Mouse (Mus musculus) hindbrain, embryonic 11.5 days (tissue): ENCODE results near the gene Car12. TPM values are rescaled to one million over a fixed set of nuclear protein-coding genes. Genes with fewer than 3 reads are reported as not detected.
"Not testable (repeated sequence)": the region's sequence is repeated elsewhere in the genome, so short reads cannot be mapped to it uniquely, and the experiment has no call there.

Experiments used
- ATAC-seq: fragments of 200-750 bp; cut with Nextera tagmentation; 2 replicates; pipeline ENCODE4 v1.8.0; 2017; ENCODE audit warnings: mild to moderate bottlenecking, moderate TSS enrichment, moderate library complexity; ENCODE audit not compliant: low FRiP score
- DNase-seq: peaks from one replicate; pipeline ENCODE4 v3.0.0-alpha.2; 2015; ENCODE audit warnings: low spot score
- H3K27ac ChIP-seq: fragments of 300-500 bp; sonication (generic); 2 replicates; pipeline ENCODE4 v1.5.1; 2014; ENCODE audit warnings: mild to moderate bottlenecking, low read depth, low read length
- H3K27me3 ChIP-seq: fragments of 300-500 bp; sonication (generic); 2 replicates; pipeline ENCODE4 v1.6.1; 2014; ENCODE audit warnings: mild to moderate bottlenecking, low read length, moderate library complexity, mixed read lengths; ENCODE audit not compliant: control insufficient read depth, insufficient read depth
- H3K36me3 ChIP-seq: fragments of 300-500 bp; sonication (generic); 2 replicates; pipeline ENCODE4 v1.6.1; 2014; ENCODE audit warnings: mild to moderate bottlenecking, low read length, moderate library complexity, mixed read lengths; ENCODE audit not compliant: control insufficient read depth, insufficient read depth
- H3K4me1 ChIP-seq: fragments of 300-500 bp; sonication (generic); replicated peaks from 2 replicates; pipeline ENCODE4 v1.6.1; 2014; ENCODE audit warnings: low read length, mixed read lengths; ENCODE audit not compliant: control insufficient read depth, insufficient read depth
- H3K4me2 ChIP-seq: fragments of 300-500 bp; sonication (generic); replicated peaks from 2 replicates; pipeline ENCODE4 v1.6.1; 2014; ENCODE audit warnings: mild to moderate bottlenecking, low read depth, low read length
- H3K4me3 ChIP-seq: fragments of 300-500 bp; sonication (generic); 2 replicates; pipeline ENCODE4 v1.5.1; 2014; ENCODE audit warnings: low read depth, low read length
- H3K9ac ChIP-seq: fragments of 300-500 bp; sonication (generic); 2 replicates; pipeline ENCODE4 v1.6.1; 2014; ENCODE audit warnings: low read depth, low read length
- H3K9me3 ChIP-seq: fragments of 300-500 bp; sonication (generic); 2 replicates; pipeline ENCODE4 v1.6.1; 2016; ENCODE audit warnings: low read length; ENCODE audit not compliant: control insufficient read depth
- WGBS: fragments of 180-500 bp; shearing (Covaris S2); extraction: QIAGEN DNeasy Blood & Tissue Kit; methylation state at CpG from one replicate; pipeline ENCODE4 v1.1.7; 2014; 5-methylcytosine and 5-hydroxymethylcytosine counted together
- polyA plus RNA-seq: library from polyadenylated mRNA; unstranded; fragments of >200 nt; fragmentation: Nextera tagmentation; extraction: Ambion mirVana; gene quantifications from 2 replicates; pipeline ENCODE4 v1.2.1, GENCODE M21; 2014

Car12 gene
- polyA plus RNA-seq, 1 experiment from 2014 or later = 1.0 TPM

DNA sequence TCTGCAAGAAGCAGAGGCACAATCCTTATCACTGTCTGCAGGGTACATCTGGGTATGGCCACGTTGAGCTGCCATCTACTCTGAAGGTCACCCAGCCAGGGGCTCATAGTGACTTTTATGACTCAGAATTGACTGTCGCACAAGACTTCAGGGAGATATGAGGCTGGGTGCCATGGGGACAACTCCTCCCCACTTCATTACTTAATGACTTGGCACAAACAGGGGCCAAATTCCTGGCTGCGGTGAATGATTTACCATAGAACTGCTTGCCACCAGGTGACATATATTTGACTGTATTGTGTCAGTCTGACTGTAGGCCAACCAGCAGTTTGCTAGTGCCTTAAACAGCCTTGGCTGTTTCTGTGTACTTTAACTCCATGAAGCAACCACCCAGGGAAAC, 55.8 kb downstream of the Car12 start:
- Histone ChIP-seq H3K36me3 (no peaks in the 10 kb centered on the region), H3K9ac (no peak overlapping the region), H3K9me3 (no peaks in the 10 kb centered on the region), H3K4me2 (no peak overlapping the region), H3K27me3 (no peaks in the 10 kb centered on the region), H3K27ac (no peak overlapping the region), H3K4me3 (no peak overlapping the region), H3K4me1 (no peaks in the 10 kb centered on the region)
- DNase-seq = no peak
- WGBS = 89% methylated on average over 3 of the region's 3 CpGs
- no peak for ATAC-seq

DNA sequence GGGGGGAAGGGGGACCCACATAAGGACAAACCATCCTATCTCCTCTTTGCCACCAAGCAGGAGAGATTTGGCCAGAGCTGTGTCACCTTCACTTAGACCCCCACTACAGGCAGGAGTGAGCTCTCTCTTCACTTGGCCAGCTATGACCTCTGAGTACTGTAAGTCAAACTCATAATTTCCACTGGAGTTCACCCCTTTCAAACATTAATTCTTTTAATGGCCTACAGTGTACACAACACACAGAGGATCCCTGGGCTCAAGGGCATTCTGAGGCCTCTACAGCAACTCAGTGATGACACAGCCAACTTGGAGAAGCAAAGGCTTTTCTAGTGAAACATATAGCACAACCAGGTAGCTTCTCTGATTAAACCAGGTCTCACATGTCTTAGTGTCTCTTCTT, 57.2 kb downstream of the Car12 start:
- H3K9ac ChIP-seq = no peak overlapping the region
- no peaks in the 10 kb centered on the region for H3K9me3 ChIP-seq
- DNase-seq (no peak), ATAC-seq (no peak)
- H3K4me2 ChIP-seq = no peak overlapping the region
- H3K4me1 ChIP-seq = no peaks in the 10 kb centered on the region
- no peak overlapping the region for H3K4me3 ChIP-seq
- no peak overlapping the region for H3K27ac ChIP-seq
- no peaks in the 10 kb centered on the region for H3K27me3 ChIP-seq
- no peaks in the 10 kb centered on the region for H3K36me3 ChIP-seq

DNA sequence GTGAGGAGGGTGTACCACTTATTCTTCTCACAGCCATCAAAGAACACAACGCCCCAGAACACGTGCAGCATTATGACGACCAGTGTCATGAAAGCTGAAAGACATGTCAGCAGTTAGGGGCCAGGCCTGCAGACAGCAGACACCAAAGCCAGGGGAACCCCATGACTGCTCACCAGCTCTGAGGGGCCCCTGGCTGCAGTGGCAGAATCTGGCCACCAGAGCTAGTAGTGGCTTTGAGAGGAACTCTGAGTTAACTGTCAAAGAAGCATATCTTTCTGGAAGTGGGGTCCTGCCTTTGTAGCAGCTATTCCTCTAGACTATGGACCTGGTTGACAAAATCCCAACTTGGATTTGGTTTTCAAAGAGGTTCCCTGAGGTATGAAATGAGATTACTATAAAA, 71.1 kb downstream of the Car12 start:
- ATAC-seq, H3K4me3 ChIP-seq: not testable (repeated sequence)
- WGBS = no CpG with 5 or more reads among the region's 3 CpGs

DNA sequence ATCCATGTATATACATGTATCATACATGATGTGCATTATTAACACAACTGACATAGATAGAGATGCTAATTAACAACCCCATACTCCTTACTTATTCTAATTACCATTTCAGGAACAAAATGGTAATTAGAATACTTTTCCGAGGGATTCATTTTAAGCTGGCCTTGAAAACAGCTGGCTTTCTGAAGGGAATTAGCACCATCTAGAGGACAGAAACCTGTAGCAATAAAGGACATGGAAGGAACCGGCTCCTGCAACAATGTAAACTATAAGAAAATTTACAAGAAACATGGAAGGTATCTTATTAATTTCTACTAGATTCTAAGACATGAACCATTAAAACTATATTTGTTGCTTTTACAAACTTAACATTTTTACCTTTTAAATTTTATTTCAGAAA, 74.3 kb downstream of the Car12 start:
- Histone ChIP-seq H3K4me2 (no peak overlapping the region), H3K27me3 (no peaks in the 10 kb centered on the region), H3K4me3 (no peak overlapping the region), H3K4me1 (no peaks in the 10 kb centered on the region), H3K9ac (no peak overlapping the region), H3K36me3 (0 out of 2 replicates have a peak, but pooled peaks cover 2% of the 10 kb centered on the region), H3K27ac (no peak overlapping the region), H3K9me3 (no peaks in the 10 kb centered on the region)
- DNase-seq (peak; percentile 55), ATAC-seq (no peak)
- WGBS = 16% methylated on average over 2 of the region's 2 CpGs

More for the DNA sequence above, 71.1 kb downstream of the Car12 start:
- not testable (repeated sequence) for H3K9ac ChIP-seq, H3K4me1 ChIP-seq, H3K4me2 ChIP-seq, H3K36me3 ChIP-seq, H3K27me3 ChIP-seq, H3K9me3 ChIP-seq, H3K27ac ChIP-seq, DNase-seq

DNA sequence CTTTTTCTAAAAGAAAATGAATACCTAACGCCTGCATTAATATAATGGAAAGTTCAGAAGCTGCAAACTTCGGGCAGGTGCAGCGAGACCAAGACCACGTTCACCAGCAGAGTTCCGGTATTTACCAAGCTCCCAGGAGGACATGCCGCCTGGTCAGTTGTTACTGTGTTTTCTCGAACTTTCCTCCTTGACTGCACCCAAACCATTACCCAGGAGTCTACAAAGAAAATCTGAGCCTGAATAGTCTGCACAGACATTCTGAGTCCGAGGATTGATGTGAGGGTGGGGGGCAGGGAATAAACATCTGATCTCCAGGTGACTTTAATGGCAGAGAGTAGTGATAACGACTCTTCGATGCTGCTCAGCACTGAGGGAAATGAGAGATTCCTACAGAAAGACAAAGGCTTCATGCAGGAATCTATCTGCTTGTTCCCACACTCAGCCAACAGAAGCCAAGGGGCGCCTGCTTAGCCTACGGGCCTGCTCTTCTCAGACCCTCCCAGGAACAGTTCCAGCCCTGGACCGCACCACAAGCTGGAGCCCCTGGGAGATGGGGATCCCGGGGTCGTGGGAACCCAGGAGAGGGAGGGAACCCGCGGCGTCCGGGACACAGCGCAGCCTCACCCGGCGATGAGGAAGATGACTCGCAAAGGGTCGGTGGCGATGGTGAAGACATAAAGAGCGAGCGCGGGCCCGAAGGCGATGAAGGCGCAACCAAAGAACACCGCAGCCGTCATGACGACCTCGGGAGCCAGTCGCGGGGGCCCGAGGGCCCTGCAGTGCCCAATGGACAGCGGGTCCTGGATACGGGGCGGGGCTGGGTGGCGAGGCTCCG, 81.4 kb downstream of the Car12 start:
- Histone ChIP-seq H3K27ac (peak overlapping the region; percentile 86), H3K27me3 (no peaks in the 10 kb centered on the region), H3K9me3 (no peaks in the 10 kb centered on the region), H3K36me3 (0 out of 2 replicates have a peak, but pooled peaks cover 2% of the 10 kb centered on the region), H3K9ac (peak overlapping the region; percentile 78), H3K4me3 (peak overlapping the region; percentile 66), H3K4me1 (no peaks in the 10 kb centered on the region), H3K4me2 (peak overlapping the region; percentile 81)
- no peak for DNase-seq
- ATAC-seq = peak; percentile 79
- 2% methylated on average over 39 of the region's 43 CpGs for WGBS

- Histone ChIP-seq H3K9me3 (no peaks in the 10 kb centered on the region), H3K9ac (peak within 1 kb of the TSS; percentile 78)
Observed at GRCm38 (mm10) chr9:66795464-66796324, 82.2 kb downstream of the Car12 start, which contains the start of gene Aph1b. Gene Aph1b (minus strand): TSS chr9:66795490.

DNA sequence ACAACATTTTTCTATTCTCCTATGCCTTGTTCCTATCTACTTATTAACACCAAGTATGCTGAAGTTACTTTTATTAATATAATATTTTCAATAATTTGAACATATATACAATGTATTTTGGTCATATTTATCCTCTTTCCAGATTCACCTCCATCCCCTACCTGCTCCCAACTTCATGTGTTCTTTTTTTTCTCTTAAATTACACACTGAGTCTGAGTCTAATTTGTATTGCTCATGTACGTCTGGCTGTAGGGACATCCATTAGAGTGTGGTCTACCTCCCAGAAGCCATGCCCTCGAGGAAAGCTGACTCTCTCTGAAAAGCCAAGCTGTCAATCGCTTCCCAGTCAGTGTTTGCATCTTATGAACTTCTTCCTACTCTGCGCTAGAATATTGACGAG, 83.3 kb downstream of the Car12 start, which contains the start of gene Gm10647:
Gm10647 (plus strand) TSS at position 301 of the 400 bp plus-strand sequence.
- Histone ChIP-seq H3K36me3 (no peaks in the 10 kb centered on the region), H3K4me2 (peak within 1 kb of the TSS; percentile 81), H3K27me3 (no peaks in the 10 kb centered on the region), H3K27ac (0 out of 2 replicates have a peak within 1 kb of the TSS, but pooled peaks have one; percentile 86), H3K9me3 (no peaks in the 10 kb centered on the region), H3K9ac (peak within 1 kb of the TSS; percentile 31; the same call in 1 of the 2 replicates), H3K4me1 (no peaks in the 10 kb centered on the region), H3K4me3 (peak within 1 kb of the TSS; percentile 66)
- no peak for DNase-seq
- ATAC-seq = no peak
- 81% methylated on average over 5 of the region's 5 CpGs for WGBS

More at GRCm38 (mm10) chr9:66795464-66796324, 82.2 kb downstream of the Car12 start, which contains the start of gene Aph1b:
- Histone ChIP-seq H3K36me3 (no peaks in the 10 kb centered on the region), H3K4me1 (no peaks in the 10 kb centered on the region), H3K4me2 (peak within 1 kb of the TSS; percentile 81), H3K27me3 (no peaks in the 10 kb centered on the region), H3K4me3 (peak within 1 kb of the TSS; percentile 66), H3K27ac (peak within 1 kb of the TSS; percentile 86)
- WGBS = 1% methylated on average over 42 of the region's 42 CpGs
- ATAC-seq (peak; percentile 99), DNase-seq (peak; percentile 96)

DNA sequence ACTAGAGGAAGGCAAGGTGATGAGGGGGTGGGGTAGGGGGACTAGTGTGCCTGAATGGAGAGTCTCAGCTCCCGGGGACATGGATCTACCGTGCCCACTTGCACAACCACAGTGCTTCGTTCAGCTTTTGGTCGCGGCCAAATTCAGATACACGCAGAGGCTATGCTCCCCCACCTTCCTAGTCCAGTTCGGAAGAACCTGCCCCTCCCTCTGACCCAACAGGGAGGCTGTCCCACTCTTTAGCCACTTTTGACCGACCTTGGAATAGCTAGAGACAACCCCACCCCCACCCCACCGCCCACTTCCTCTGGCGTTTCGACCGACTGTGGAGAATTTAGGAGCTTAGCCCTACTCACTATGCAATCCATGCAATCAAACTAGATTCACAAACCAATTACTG, 88.5 kb downstream of the Car12 start:
- Histone ChIP-seq H3K27me3 (no peaks in the 10 kb centered on the region; the same call in 1 of the 2 replicates), H3K9ac (no peak overlapping the region), H3K4me3 (no peak overlapping the region), H3K27ac (no peak overlapping the region), H3K4me1 (no peaks in the 10 kb centered on the region), H3K4me2 (no peak overlapping the region), H3K9me3 (no peaks in the 10 kb centered on the region), H3K36me3 (no peaks in the 10 kb centered on the region)
- ATAC-seq (no peak), DNase-seq (no peak)
- 50% methylated on average over 12 of the region's 12 CpGs for WGBS
